Mouse (Mus musculus) lung, postnatal 14 days (tissue): ENCODE data around the gene Rangrf.
"Not testable (repeated sequence)": the region's sequence is repeated elsewhere in the genome, so short reads cannot be mapped to it uniquely, and the experiment has no call there.

Experiments
- DNase-seq: peaks from one replicate; pipeline ENCODE4 v3.0.0; 2021

Rangrf gene

GRCm38 (mm10) chr11:68942731-68943130, 32.3 kb downstream of the Rangrf start:
- DNase-seq = no peak

GRCm38 (mm10) chr11:68940516-68940915, 34.5 kb downstream of the Rangrf start:
- DNase-seq = no peak

GRCm38 (mm10) chr11:68939451-68940304, 35.3 kb downstream of the Rangrf start:
- DNase-seq = peak; percentile 84

- DNase-seq = not testable (repeated sequence)
Observed at GRCm38 (mm10) chr11:68936951-68937350, 38.0 kb downstream of the Rangrf start.

- DNase-seq = no peak
Observed at GRCm38 (mm10) chr11:68933885-68934507, 41.0 kb downstream of the Rangrf start.

- DNase-seq = no peak
Observed at GRCm38 (mm10) chr11:68929947-68930346, 45.0 kb downstream of the Rangrf start.

GRCm38 (mm10) chr11:68926981-68927380, 48.0 kb downstream of the Rangrf start, which contains the start of gene Odf4:
Odf4 (minus strand) TSS chr11:68927081.
- no peak for DNase-seq

GRCm38 (mm10) chr11:68924749-68925148, 50.2 kb downstream of the Rangrf start:
- DNase-seq = no peak

GRCm38 (mm10) chr11:68923191-68923590, 51.8 kb downstream of the Rangrf start:
- no peak for DNase-seq
